Mouse (Mus musculus): ENCODE results near the gene Cma2.
A peak's percentile ranks its signal among the peaks of the same experiment; 100 is the strongest.
"Not testable (repeated sequence)": the region's sequence is repeated elsewhere in the genome, so short reads cannot be mapped to it uniquely, and the experiment has no call there.

Gene Cma2

DNA sequence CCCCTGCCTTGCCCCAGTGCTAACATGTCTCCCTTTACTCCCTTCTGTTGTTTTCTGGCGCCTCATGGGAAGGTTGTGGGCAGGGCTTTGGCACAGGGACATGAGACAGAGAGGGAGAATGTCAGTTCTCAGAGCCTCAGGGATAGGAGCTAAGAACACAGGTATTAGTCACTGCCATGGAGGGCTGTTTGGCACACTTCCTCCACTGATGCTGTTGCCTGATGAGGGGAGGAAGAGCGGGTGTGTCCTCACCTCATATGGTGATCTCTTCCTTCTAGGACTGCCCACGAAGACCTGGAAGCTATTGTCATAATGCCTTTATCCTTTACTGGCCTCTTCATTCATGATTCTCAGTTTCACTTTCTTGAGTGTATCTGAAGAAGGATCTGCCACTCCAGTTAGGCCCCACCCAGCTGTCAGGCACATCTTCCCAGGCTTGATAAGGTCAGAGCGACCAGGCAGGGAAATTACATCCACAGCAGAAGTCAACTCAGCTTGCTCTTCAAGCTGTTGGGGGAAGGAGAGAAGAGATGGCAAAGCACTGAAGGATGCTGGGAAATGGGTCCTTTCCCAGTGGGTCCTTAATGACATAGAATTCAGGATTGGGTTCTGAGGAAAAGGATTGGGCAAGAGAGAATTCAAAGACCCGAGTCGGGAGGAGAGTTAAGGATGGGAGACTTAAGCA is at the start of gene Cma2:
Gene Cma2 (plus strand): TSS at position 635 of the 685 bp plus-strand sequence.
- DNase-seq (ENCODE audit: low spot score in 2 of 2): no peak

DNA sequence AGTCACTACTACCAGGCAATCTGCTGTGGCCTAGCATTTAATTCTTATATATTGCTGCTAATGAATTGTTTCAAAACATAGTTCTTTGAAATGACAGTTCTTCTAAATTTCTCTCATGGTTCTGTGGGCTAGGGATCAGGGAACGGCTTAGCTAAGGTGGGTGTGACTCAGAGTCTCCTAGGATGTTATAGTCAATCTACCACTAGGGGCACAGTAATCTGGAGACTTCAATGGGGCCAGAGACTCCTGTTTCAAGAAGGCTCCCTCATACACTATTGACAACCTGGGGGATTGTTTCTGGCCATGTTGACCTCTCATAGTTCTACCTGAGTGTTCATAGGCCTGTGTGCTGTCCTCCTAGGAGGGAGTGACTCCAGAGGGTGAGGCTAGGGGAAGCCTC is 45.3 kb upstream of the Cma2 start:
- DNase-seq (ENCODE audit: low spot score in 2 of 2): no peak

- DNase-seq (ENCODE audit: low spot score in 2 of 2): no peak
These were observed 37.4 kb upstream of the Cma2 start for GRCm38 (mm10) chr14:55913406-55913805.

GRCm38 (mm10) chr14:55918240-55919082 is 32.3 kb upstream of the Cma2 start:
- DNase-seq (ENCODE audit: low spot score in 2 of 2): peak; percentile 52 to 79

DNA sequence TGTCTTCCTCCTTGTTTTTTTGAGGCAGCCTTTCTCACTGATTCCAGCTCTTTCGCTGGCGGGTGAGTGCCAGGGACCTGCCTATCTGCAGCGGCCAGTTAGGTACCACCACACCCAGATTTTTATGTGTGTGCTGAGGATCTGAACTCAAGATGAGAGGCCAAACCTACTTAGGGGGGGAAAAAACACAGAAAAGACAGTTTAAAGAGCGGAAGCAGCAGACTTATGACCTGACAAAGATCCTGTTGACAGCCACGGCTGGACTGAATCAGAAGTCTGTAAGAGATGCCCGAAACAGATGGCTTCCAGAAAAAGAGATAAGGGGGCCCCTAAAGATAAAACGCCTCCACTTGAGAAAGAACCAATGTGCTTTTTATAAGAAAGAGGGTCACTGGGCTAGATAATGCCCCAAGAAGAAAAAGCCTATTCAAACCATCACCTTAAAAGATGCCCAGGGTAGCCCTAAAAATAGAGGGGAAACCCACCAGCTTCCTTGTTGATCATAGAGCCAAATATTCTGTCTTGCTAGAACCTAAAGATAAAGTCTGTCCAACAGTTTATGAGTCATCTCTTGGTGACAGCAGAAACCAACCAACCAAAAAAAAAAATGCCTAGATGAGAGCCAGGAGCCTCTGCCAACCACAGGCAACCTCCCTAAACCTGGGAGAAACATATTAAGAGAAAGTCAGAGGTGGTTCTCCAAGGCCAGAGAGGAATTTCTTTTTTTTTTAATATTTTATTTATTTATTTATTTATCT is 28.1 kb upstream of the Cma2 start:
- DNase-seq (ENCODE audit: low spot score in 2 of 2): no peak

- DNase-seq (ENCODE audit: low spot score in 2 of 2): no peak
These were observed 23.9 kb upstream of the Cma2 start for GRCm38 (mm10) chr14:55926847-55927246.

DNA sequence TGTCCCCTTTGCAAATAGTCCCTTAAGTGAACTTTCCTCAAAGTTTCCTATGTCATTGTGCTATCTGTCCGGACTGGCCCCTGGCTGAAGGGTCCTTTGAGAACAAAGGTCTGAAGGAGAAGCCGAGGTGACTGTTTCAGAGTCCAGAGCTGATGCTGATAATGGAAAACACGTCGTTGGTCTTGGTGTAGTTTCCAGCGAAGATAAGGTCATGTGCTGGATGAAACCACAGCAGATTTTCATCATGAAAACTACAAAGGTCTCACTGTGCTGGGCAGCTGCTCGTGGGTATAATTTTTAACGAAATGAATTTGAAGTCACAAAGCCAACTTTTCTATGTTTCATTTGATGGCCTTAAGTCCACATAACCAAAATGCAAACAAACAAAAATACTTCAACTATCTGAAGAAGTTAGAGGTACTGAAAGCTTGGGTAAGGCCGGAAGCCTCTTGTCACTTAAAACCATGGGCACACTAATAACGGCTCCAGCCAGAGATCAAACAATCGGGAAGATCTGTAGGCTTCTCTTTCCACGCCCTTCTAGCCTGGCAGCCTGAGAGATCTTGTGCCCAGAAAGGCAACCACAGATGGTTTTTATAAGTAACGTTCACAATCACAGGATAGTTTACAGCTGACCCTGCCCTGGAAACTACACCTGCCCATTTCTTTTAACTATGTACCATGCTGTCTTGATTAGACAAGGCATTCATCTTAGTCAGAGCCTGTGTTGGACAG is 21.4 kb upstream of the Cma2 start:
- no peak for DNase-seq (ENCODE audit: low spot score in 2 of 2)

- DNase-seq (ENCODE audit: low spot score in 2 of 2): peak; percentile 25 to 59
These were observed 17.2 kb upstream of the Cma2 start for GRCm38 (mm10) chr14:55933586-55933985.

GRCm38 (mm10) chr14:55940070-55940800 is 10.5 kb upstream of the Cma2 start:
- DNase-seq (ENCODE audit: low spot score in 2 of 2): no peak

- DNase-seq (ENCODE audit: low spot score in 2 of 2): no peak
These were observed 7.2 kb upstream of the Cma2 start for GRCm38 (mm10) chr14:55943601-55944000.

DNA sequence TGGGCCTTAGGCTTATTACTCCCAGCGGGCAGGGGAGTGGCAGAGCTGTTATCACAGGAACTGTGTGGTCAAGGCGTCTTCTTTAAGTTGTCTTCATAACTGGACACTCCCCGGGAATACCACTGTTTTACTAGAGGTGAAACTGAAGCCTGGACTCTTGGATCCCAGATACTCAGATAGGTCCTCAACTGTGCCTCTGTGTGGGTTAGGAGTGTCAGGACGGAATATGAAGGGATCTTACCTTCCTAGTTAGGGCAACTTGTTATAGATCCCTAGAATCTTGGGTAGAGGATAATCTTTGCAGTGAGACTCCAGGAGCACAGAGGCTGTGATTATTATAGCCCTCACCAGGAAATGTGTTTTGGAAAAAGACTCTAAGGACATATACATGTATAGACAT is 6.2 kb upstream of the Cma2 start, which contains the start of gene Cma1:
Gene Cma1 (minus strand): TSS at position 101 of the 400 bp plus-strand sequence.
- DNase-seq (ENCODE audit: low spot score in 2 of 2): no peak

DNA sequence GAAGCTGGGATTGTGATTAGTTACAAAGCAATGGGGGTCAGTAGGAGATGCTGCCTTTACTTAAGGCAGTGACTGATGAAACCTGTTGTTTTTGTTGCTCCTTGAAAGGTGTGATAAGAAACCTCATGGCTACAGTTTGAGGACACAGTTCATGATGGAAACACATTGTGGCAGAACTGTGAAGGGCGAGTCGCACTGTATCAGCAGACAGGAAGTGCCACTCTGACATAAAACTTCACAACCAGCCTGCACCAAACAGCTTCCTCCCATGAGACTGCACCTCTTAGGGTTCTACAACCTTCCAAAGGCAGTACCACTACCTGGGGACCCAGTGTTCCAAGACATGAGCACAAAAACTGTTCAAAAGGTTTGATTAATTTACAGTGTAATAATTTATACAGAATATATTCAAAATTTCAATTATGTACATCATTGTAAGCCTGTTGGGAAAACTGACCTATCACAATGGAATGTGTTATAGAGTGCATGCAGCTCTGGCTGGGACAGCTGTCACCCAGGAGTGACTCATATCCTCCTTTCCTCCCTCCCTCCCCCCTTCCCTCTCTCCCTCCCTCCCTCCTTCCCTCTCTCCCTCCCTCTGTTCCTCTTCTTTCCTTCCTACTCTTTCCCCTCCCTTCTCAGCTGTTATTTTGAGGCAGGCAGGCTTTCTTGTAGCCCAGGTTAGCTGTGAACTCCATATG is 4.4 kb upstream of the Cma2 start:
- DNase-seq (ENCODE audit: low spot score in 2 of 2): no peak

DNA sequence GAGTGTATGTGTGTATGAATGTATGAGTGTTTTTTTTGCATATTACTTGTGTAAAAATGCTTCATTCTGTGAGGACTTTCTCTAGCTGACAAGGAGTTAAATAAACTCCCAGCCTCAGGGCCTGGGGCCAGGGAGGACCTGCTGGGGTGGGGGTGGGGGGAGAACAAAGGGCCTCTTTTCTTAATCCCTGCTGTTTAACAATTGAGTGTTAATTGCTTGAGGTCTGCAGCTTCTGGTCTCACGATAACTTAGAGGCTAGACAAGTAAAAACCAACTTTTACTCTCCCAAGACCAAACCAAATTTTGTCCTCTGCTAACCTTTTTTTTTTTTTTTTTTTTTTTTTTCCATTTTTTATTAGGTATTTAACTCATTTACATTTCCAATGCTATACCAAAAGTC is 12.5 kb downstream of the Cma2 start:
- no peak for DNase-seq (ENCODE audit: low spot score in 2 of 2)

- not testable (repeated sequence) for DNase-seq (ENCODE audit: low spot score in 2 of 2)
These were observed 13.1 kb downstream of the Cma2 start for GRCm38 (mm10) chr14:55963900-55964299.

- not testable (repeated sequence) for DNase-seq (ENCODE audit: low spot score in 2 of 2)
These were observed 36.7 kb downstream of the Cma2 start for GRCm38 (mm10) chr14:55987464-55987863.

GRCm38 (mm10) chr14:56013147-56013546 is 62.4 kb downstream of the Cma2 start:
- DNase-seq (ENCODE audit: low spot score in 2 of 2): no peak

GRCm38 (mm10) chr14:56013924-56014323 is 63.1 kb downstream of the Cma2 start:
- DNase-seq (ENCODE audit: low spot score in 2 of 2): no peak

GRCm38 (mm10) chr14:56017671-56018070 is 66.9 kb downstream of the Cma2 start, which contains the start of gene Mcpt1:
Mcpt1 (plus strand) TSS chr14:56017971.
- not testable (repeated sequence) for DNase-seq (ENCODE audit: low spot score in 2 of 2)

- DNase-seq (ENCODE audit: low spot score in 2 of 2): no peak
These were observed 68.7 kb downstream of the Cma2 start for GRCm38 (mm10) chr14:56019446-56019845.

GRCm38 (mm10) chr14:56021305-56021704 is 70.5 kb downstream of the Cma2 start:
- not testable (repeated sequence) for DNase-seq (ENCODE audit: low spot score in 2 of 2)

Data from heart, adult 9 months (tissue).